Mouse (Mus musculus) heart, embryonic 11.5 days (tissue): ENCODE data around the gene Grm3. TPM values are rescaled to one million over a fixed set of nuclear protein-coding genes. Genes with fewer than 3 reads are reported as not detected.

Experiments used
- ATAC-seq: fragments of 200-750 bp; cut with Nextera tagmentation; replicated peaks from 2 replicates; pipeline ENCODE4 v1.8.0; 2017; ENCODE audit warnings: moderate library complexity; ENCODE audit not compliant: insufficient number of reproducible peaks, low FRiP score, low TSS enrichment
- H3K27ac ChIP-seq: fragments of 300-500 bp; sonication (generic); 2 replicates; pipeline ENCODE4 v1.5.1; 2014; ENCODE audit warnings: mild to moderate bottlenecking, low read depth, low read length
- H3K27me3 ChIP-seq: fragments of 300-500 bp; sonication (generic); 2 replicates; pipeline ENCODE4 v1.6.1; 2014; ENCODE audit warnings: mild to moderate bottlenecking, low read length, mixed read lengths; ENCODE audit not compliant: control insufficient read depth, insufficient read depth
- H3K36me3 ChIP-seq: fragments of 300-500 bp; sonication (generic); 2 replicates; pipeline ENCODE4 v1.6.1; 2014; ENCODE audit warnings: mild to moderate bottlenecking, low read length, moderate library complexity, mixed read lengths; ENCODE audit not compliant: control insufficient read depth, insufficient read depth
- H3K4me1 ChIP-seq: fragments of 300-500 bp; sonication (generic); 2 replicates; pipeline ENCODE4 v1.6.1; 2014; ENCODE audit warnings: low read length; ENCODE audit not compliant: control insufficient read depth, insufficient read depth
- H3K4me2 ChIP-seq: fragments of 300-500 bp; sonication (generic); 2 replicates; pipeline ENCODE4 v1.6.1; 2014; ENCODE audit warnings: mild to moderate bottlenecking, moderate library complexity
- H3K4me3 ChIP-seq: fragments of 300-500 bp; sonication (generic); 2 replicates; pipeline ENCODE4 v1.5.1; 2014; ENCODE audit warnings: low read depth, low read length
- H3K9ac ChIP-seq: fragments of 300-500 bp; sonication (generic); 2 replicates; pipeline ENCODE4 v1.6.1; 2014; ENCODE audit warnings: mild to moderate bottlenecking, low read depth, low read length, moderate library complexity
- H3K9me3 ChIP-seq: fragments of 300-500 bp; sonication (generic); replicated peaks from 2 replicates; pipeline ENCODE4 v1.6.1; 2016; ENCODE audit warnings: low read length; ENCODE audit not compliant: control insufficient read depth
- WGBS: fragments of 180-500 bp; shearing (Covaris S2); extraction: QIAGEN DNeasy Blood & Tissue Kit; methylation state at CpG from one replicate; pipeline ENCODE4 v1.1.7; 2014; ENCODE audit not compliant: insufficient replicate concordance; 5-methylcytosine and 5-hydroxymethylcytosine counted together
- polyA plus RNA-seq: library from polyadenylated mRNA; unstranded; fragments of >200 nt; fragmentation: Nextera tagmentation; extraction: Ambion mirVana; gene quantifications from 2 replicates; pipeline ENCODE4 v1.2.1, GENCODE M21; 2014

Gene Grm3
- polyA plus RNA-seq, 1 experiment from 2014 or later, result 0.04 TPM

- Histone ChIP-seq H3K27ac (no peak overlapping the region), H3K9ac (no peak overlapping the region), H3K27me3 (no peaks in the 10 kb centered on the region), H3K36me3 (no peaks in the 10 kb centered on the region), H3K9me3 (no peaks in the 10 kb centered on the region), H3K4me2 (no peak overlapping the region), H3K4me1 (no peaks in the 10 kb centered on the region), H3K4me3 (no peak overlapping the region)
- ATAC-seq, result no peak
- 59% methylated on average over 2 of the region's 2 CpGs for WGBS
Observed at GRCm38 (mm10) chr5:9579021-9579420, 145.9 kb downstream of the Grm3 start.

DNA sequence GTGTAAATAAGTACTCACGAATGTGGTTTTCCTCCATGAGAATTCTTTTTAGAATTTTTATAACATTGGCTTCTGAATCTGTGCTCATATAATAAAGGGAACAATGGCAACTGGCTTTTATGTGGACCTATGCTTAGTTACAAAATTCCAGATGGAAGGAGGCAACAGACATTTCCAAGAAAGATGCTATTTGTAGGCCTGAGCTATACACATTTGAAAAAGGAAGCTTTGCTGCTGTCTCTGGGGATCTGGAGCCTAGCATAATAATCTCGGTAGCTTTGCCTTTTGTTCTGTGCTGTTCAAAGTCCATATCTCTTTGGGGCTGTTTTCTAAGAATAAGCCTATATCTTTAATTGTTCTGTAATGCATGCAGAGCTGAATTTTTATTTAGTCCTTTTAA lies 146.4 kb downstream of the Grm3 start:
- Histone ChIP-seq H3K27me3 (no peaks in the 10 kb centered on the region), H3K4me3 (no peak overlapping the region), H3K27ac (no peak overlapping the region), H3K9me3 (no peaks in the 10 kb centered on the region), H3K9ac (no peak overlapping the region), H3K4me1 (no peaks in the 10 kb centered on the region), H3K4me2 (no peak overlapping the region), H3K36me3 (no peaks in the 10 kb centered on the region)
- ATAC-seq, result no peak
- 76% methylated on average over 2 of the region's 2 CpGs for WGBS

DNA sequence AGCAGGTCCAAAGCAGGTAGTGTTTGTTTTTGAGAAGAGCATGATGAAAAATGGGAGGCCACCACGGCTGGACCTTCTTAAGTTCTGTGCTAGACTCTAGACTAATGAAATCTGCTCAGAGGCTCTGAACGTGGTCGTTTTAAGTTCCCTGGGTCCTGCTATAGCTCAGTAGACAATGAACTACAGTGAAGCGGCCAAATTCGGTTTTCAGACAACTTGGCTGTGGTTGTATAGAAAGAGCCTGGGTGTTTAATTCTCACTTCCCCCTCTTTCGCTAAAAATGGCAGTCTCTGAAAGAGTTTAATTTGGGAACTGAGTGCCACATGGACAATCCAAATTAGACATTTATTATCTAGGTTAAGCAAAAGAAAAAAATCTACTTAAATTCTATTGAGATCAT lies 154.0 kb downstream of the Grm3 start:
- Histone ChIP-seq H3K4me2 (no peak overlapping the region), H3K27ac (no peak overlapping the region), H3K4me3 (no peak overlapping the region), H3K27me3 (no peaks in the 10 kb centered on the region), H3K4me1 (no peaks in the 10 kb centered on the region), H3K36me3 (no peaks in the 10 kb centered on the region), H3K9me3 (no peaks in the 10 kb centered on the region), H3K9ac (no peak overlapping the region)
- ATAC-seq, result no peak
- WGBS, result 82% methylated on average over 6 of the region's 6 CpGs

DNA sequence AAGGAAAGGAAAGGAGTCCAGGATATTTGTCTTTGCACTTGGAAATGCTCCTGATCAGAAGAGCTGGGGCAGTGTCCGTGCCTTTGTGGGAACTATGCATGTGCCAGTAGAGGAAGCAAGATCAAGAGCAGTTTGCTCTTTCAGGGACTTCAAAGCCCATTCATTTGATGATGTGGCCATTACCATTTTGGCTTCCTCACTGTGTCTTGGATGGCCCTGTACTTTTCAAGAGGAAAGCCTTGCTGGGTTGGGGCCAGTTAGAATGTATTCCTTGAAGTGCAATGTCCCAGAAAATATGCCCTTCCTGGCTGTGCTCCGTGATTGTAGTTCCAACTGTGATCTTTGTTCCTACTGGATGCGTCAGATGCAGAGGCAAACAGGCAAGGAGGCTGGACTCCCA lies 167.3 kb downstream of the Grm3 start:
- Histone ChIP-seq H3K27me3 (no peaks in the 10 kb centered on the region), H3K4me1 (no peaks in the 10 kb centered on the region), H3K4me3 (no peak overlapping the region), H3K27ac (no peak overlapping the region), H3K4me2 (no peak overlapping the region), H3K36me3 (no peaks in the 10 kb centered on the region), H3K9me3 (no peaks in the 10 kb centered on the region), H3K9ac (no peak overlapping the region)
- no peak for ATAC-seq
- WGBS, result 56% methylated on average over 3 of the region's 3 CpGs

DNA sequence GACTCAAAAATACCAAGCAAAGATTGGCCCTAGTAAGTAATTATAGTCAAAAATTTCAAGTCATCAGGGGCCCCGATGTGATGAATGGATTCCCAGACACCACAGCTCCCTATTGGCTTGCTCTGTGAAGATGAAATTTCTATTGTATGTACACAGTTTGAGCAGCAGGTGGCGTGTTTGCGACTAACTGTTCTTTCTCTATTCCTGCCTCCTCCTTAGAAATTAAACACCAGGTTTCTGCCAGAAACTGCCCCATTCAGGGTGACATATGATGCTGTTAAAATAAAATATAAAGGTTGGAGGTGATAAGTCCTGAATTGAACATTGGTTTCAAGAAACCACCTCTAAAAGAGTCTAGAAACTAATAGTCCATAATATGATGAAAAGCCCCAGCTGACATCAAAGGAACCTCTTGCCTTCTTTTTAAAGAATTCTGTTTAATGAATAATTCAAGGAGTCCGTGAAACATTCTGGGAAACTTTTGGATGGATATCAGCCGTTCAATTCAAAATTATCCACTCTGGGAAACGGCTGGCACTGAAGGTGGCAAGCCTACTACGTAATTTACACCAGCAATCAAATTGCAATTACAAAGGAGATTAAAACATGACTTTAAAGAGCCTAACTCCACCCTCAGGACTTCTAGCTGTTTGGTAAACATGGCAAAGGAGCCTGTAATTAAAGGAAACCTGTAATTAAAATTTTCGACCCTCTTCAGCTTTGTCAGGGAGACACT lies 184.0 kb downstream of the Grm3 start:
- H3K4me3 ChIP-seq, result no peak overlapping the region
- no peaks in the 10 kb centered on the region for H3K4me1 ChIP-seq
- no peak overlapping the region for H3K4me2 ChIP-seq
- no peak overlapping the region for H3K9ac ChIP-seq
- no peaks in the 10 kb centered on the region for H3K9me3 ChIP-seq
- H3K27me3 ChIP-seq, result no peaks in the 10 kb centered on the region
- WGBS, result 41% methylated on average over 8 of the region's 8 CpGs
- no peak for ATAC-seq
- H3K36me3 ChIP-seq, result no peaks in the 10 kb centered on the region
- H3K27ac ChIP-seq, result no peak overlapping the region

- Histone ChIP-seq H3K27ac (no peak overlapping the region), H3K36me3 (no peaks in the 10 kb centered on the region), H3K4me1 (no peaks in the 10 kb centered on the region), H3K4me2 (no peak overlapping the region), H3K9me3 (no peaks in the 10 kb centered on the region), H3K4me3 (no peak overlapping the region), H3K9ac (no peak overlapping the region), H3K27me3 (no peaks in the 10 kb centered on the region)
- WGBS, result 74% methylated on average over 4 of the region's 4 CpGs
- no peak for ATAC-seq
Observed at GRCm38 (mm10) chr5:9525507-9525906, 199.5 kb downstream of the Grm3 start.

GRCm38 (mm10) chr5:9511027-9511426 lies 213.9 kb downstream of the Grm3 start:
- no peaks in the 10 kb centered on the region for H3K27me3 ChIP-seq
- 86% methylated on average over 1 of the region's 1 CpGs for WGBS
- ATAC-seq, result no peak

GRCm38 (mm10) chr5:9497235-9497634 lies 227.7 kb downstream of the Grm3 start:
- Histone ChIP-seq H3K27me3 (no peaks in the 10 kb centered on the region), H3K27ac (no peak overlapping the region), H3K4me1 (no peaks in the 10 kb centered on the region), H3K4me3 (no peak overlapping the region), H3K9me3 (no peaks in the 10 kb centered on the region), H3K36me3 (no peaks in the 10 kb centered on the region), H3K4me2 (no peak overlapping the region), H3K9ac (no peak overlapping the region)
- ATAC-seq, result no peak
- 65% methylated on average over 4 of the region's 4 CpGs for WGBS

More at GRCm38 (mm10) chr5:9511027-9511426, 213.9 kb downstream of the Grm3 start:
- H3K27ac ChIP-seq, result no peak overlapping the region
- H3K9ac ChIP-seq, result no peak overlapping the region
- no peaks in the 10 kb centered on the region for H3K36me3 ChIP-seq
- H3K9me3 ChIP-seq, result no peaks in the 10 kb centered on the region; the same call in 1 of the 2 replicates
- no peak overlapping the region for H3K4me2 ChIP-seq
- H3K4me1 ChIP-seq, result no peaks in the 10 kb centered on the region
- no peak overlapping the region for H3K4me3 ChIP-seq

GRCm38 (mm10) chr5:9495456-9495855 lies 229.5 kb downstream of the Grm3 start:
- WGBS, result 19% methylated on average over 5 of the region's 5 CpGs
- ATAC-seq, result no peak
- Histone ChIP-seq H3K36me3 (no peaks in the 10 kb centered on the region), H3K27me3 (no peaks in the 10 kb centered on the region), H3K27ac (no peak overlapping the region), H3K4me2 (no peak overlapping the region), H3K9me3 (no peaks in the 10 kb centered on the region), H3K4me1 (no peaks in the 10 kb centered on the region), H3K4me3 (no peak overlapping the region), H3K9ac (no peak overlapping the region)
